Mouse (Mus musculus) lung, postnatal 0 days (tissue): ENCODE data around the gene Naa40.

Experiments
- CTCF ChIP-seq: IDR thresholded peaks from 2 replicates; pipeline ENCODE4 v1.5.1; 2016; ENCODE audit warnings: antibody characterized with exemption, mild to moderate bottlenecking
- EP300 ChIP-seq: IDR thresholded peaks from 2 replicates; pipeline ENCODE4 v1.6.1; 2016; ENCODE audit warnings: antibody characterized with exemption, mild to moderate bottlenecking, control low read depth

DNA sequence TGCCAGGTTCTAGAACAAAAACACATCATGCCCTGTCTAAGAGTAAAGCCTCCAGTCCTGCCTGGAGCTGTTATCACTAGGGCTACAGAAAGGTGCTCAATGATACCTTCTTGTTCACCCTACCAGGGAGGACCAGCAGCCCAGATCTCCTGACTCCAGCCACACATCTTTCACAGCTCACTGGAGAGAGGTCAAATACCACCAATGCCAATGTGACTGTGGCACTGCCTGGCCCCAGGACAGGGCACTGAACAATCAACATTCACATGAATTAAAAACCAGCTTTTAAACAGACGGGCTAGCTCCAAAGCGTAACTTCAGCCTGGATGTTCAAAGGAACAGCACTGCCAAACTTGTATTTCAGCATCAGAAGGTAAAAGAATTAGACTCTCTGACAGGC, 5.0 kb downstream of the Naa40 start:
- TF ChIP-seq CTCF (no peak), EP300 (no peak)
